Mouse (Mus musculus) midbrain, embryonic 12.5 days (tissue): ENCODE measurements around the gene Cstf1. TPM values are rescaled to one million over a fixed set of nuclear protein-coding genes. Genes with fewer than 3 reads are reported as not detected.

Experiments used
- polyA plus RNA-seq: library from polyadenylated mRNA; unstranded; fragments of >200 nt; fragmentation: Nextera tagmentation; extraction: Ambion mirVana; gene quantifications from 2 replicates; pipeline ENCODE4 v1.2.1, GENCODE M21; 2016

Cstf1 gene
- polyA plus RNA-seq, 1 experiment from 2014 or later: 38.8 TPM

Other genes starting within 250 kb of the Cstf1 start
- gene Mc3r, start 122.2 kb upstream of the Cstf1 start, polyA plus RNA-seq: not detected in 2 replicates
- 25.8 and 32.6 TPM in 2 replicates for gene Fam210b, start 25.1 kb upstream of the Cstf1 start, polyA plus RNA-seq
- gene Aurka, start 146 bp upstream of the Cstf1 start, polyA plus RNA-seq: 101 and 111 TPM in 2 replicates
- gene Cass4, start 23.1 kb downstream of the Cstf1 start, polyA plus RNA-seq: 0.30 and 0.31 TPM in 2 replicates
- gene Rtf2, start 69.9 kb downstream of the Cstf1 start, polyA plus RNA-seq: 87.9 and 90.8 TPM in 2 replicates
- gene Gcnt7, start 87.9 kb downstream of the Cstf1 start, polyA plus RNA-seq: 2.4 and 2.6 TPM in 2 replicates
- gene Fam209, start 101.8 kb downstream of the Cstf1 start, polyA plus RNA-seq: 0.45 and 0.47 TPM in 2 replicates
- gene Tfap2c, start 178.9 kb downstream of the Cstf1 start, polyA plus RNA-seq: 2.9 and 3.1 TPM in 2 replicates